Mouse (Mus musculus) kidney, adult 2 months (tissue): ENCODE data around the gene Tas2r118.

Experiments
- CTCF ChIP-seq: fragments of 200-500 bp; conservative IDR thresholded peaks from 2 replicates; pipeline ENCODE4 v1.5.1; 2011; ENCODE audit warnings: low read depth, mild to moderate bottlenecking, control low read depth, low read length, moderate library complexity, mixed read lengths; ENCODE audit not compliant: insufficient read depth, insufficient read length
- POLR2A ChIP-seq: fragments of 200-500 bp; IDR thresholded peaks from one replicate; pipeline ENCODE4 v1.6.1; 2011; ENCODE audit warnings: low read depth, low read length, control low read depth

DNA sequence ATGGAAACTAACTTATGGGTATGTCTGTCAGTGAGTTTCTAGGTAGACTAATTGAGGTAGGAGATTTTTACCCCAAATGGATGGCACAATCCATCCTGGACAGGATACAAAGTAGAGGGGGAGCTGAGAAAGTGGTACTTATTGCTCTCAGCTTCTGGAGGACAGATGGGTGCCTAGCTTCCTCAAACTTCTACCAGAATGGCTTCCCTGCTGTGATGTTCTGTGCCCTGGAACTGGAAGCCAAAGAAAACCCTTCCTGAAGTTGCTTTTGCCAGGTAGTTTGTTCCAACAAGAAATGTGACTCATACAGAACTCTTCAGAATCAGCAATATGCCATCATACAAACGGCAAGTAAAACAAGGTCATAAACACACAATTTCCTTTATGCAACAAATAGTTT is 29.1 kb downstream of the Tas2r118 start:
- TF ChIP-seq CTCF (no peak), POLR2A (no peak)
